Mouse (Mus musculus) left cerebral cortex, adult 9 months (tissue): Measurements from ENCODE around the gene Rab12.

Experiments
- DNase-seq, 2 experiments: peaks; one replicate each; pipeline ENCODE4 v3.0.0; 2022; ENCODE audit warnings: low spot score in 2 of 2

Rab12 gene

DNA sequence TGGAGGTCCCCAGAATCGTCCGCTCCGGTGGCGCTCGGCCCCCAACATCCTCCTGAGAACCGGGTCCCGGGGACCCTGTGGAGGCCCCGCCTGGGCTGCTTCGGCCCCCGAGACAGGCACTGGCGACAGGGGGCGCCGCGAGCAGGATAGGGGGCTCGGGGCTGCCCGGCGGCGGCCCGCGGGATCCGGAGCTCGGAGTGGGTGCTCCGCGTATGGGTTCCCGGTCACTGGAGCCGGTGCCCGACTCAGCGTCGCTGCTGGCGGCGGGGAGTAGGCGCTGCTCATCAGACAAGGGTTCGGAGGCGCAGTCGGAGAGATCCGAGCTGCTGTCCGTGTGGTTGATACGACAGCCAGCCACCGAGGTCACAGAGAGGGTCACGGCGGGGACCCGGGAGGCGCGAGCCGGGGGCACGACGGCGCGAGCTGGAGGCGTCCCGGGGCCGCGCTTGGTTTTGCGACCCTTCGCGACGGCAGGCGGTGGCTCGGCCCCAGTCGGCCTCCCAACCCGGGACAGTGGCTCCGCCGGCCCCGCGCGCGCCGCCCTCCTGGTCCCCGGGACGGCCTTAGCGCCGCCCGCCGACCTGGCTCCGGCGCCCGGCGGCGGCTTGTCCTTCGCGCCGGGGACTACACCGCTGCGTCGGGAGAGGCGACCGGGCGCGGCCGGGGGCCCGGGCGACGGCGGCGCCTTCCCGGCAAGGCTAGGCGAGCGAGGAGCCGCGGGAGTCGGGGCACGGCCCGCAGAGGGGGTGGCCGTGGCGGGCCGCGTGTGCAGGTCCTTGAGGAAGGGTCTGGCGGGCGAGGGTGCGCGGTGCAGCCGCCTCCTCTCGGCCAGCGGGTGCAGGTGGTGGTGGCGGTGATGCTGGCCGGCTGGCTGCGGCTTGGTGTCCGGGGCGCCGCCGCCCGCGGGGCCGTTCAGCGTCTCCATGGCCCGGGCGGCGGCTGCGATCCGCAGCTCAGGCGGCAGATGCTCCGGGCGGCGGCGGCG, 70.8 kb downstream of the Rab12 start:
- peak in 1 of 2 experiments; percentile 44 for DNase-seq

DNA sequence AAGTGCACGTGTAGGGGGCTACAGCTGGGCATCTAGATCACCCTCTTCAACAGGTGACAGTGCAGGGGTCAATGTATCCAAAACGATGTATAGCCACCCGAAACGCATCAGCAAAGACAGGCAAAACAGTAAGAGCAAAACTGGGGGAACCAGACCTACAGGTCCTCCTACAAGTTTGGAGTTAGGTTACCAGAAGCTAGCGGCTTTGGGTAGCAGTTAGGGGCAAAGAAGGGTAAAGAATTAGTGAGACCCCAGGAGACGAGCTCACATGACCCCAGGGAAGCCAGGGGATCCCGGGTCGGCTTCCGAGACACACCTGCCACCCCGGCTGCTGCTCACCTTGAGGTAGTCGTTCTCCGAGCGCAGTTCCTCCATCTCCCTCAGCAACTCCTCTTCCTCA, 71.6 kb downstream of the Rab12 start:
- no peak for DNase-seq

DNA sequence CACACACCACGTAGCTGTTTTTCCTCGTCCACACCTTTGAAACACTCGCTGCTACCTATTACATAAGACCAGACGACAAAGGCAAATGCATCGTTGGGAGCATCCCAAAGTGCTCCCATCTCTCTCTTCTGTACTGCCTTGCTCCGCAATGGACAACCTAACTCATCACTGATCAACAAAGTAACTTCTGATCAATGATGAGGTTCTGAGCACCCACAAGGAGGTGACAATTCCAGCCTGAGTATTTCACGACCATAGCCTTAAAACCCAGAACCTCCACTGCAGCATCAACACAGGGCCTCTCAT, 72.6 kb downstream of the Rab12 start:
- no peak for DNase-seq

DNA sequence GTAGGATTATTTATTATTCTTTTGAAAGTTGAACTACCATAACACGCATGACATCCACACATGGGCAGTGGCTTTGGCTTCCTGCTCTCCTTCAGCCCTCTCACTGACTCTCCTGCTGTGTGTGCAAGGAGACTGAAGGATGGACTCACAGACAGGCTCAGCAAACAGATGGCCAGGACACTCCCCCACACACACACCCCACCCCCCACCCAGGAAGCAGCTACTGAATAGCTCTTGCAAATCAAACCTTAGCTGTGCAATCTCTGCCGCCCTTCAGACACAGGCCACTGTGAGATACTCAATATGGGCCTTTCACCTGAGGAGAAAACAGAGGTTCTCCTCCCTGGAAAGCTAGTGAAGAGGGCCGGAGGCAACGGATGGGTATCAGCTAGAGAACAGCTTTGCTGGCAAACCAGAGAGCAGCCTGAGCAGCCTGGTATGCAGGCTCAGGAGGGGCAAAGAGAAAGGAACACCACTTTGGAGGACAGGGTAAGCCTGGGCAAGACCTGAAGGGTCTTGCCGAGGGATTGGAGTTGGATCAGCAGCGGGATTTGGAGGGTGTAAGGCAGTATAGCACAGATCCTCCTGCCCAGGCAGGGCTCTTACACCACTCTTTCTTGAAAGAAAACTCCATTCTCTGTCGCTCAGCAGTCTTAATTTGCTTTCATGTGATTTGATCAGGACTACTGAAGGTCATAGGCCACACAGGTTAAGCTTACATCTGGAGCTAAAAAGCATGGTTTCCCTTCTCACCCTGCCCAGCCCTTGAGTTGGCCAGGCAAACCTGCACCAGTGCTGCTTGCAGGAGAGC, 73.1 kb downstream of the Rab12 start:
- DNase-seq = no peak
